Mouse (Mus musculus): Measurements from ENCODE around the gene Lztfl1. TPM values are rescaled to one million over a fixed set of nuclear protein-coding genes. Genes with fewer than 3 reads are reported as not detected.

Lztfl1 gene
- 6.5 and 9.7 TPM in 2 replicates for total RNA-seq (2014; rRNA removed)
- polyA plus RNA-seq (2012; rRNA removed), result 0.80 and 1.8 TPM in 2 replicates

DNA sequence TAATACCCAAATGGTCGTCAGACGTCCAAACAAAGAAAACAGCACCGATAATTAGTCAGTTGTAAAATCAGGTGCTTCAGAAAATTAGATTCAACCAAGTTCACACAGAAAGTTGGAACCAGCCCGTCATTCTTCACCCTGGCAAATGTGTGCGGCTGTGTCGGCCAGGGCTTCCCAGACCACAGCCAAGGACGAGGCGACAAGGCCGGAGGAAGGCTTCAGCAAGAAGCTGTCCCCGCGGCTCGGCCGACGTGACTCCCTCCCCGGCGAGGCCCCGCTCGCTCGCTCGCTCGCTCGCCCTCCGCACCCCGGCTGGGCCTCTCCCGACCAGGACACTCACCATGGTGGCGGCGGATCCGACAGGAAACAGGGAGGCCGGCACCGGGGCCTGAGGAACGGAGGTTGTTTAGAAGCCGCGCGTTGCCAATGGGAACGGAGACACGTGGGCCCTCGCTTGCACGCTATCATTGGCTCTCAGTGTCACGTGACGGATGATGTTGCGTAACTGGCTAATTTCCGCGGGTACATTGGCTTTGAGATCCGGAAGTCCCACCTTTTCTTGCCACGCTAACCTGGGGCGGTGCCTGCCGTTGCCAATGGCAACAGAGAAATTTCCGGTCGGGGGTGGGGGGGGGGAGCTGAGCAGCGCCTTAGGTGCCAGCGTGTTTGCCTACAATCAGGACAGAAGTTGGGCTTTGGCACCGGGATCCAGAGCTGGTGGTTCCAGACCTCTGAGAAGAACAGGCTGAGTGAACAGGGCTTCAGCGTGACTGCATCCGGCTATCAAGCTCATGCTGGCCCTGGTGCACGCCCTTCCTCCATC is at the start of gene Lztfl1:
Gene Lztfl1, minus strand, starts transcription at position 512 of the 823 bp plus-strand sequence.
- DNase-seq (ENCODE audit: extremely low read depth, low read depth, low spot score), result peak; percentile 96
- peak within 1 kb of the TSS; percentile 88 for H3K4me3 ChIP-seq (ENCODE audit: insufficient read depth, low read depth, low read length)
- WGBS, result 1% methylated on average over 55 of the region's 55 CpGs
- TF ChIP-seq POLR2A (IDR thresholded peaks at IDR 0.05; ENCODE audit: extremely low read depth, insufficient read depth, low read length), result no peak
- no peak for TF ChIP-seq CTCF (IDR thresholded peaks at IDR 0.05; ENCODE audit: low read depth, low read length)
- H3K4me1 ChIP-seq (ENCODE audit: control insufficient read depth, insufficient read depth, low read length), result peaks cover 4% of the 10 kb centered on the region; the same call in 1 of the 2 replicates
- no peaks in the 10 kb centered on the region for H3K27me3 ChIP-seq (ENCODE audit: control insufficient read depth, insufficient read depth, low read length)
- H3K9ac ChIP-seq (ENCODE audit: low read depth, low read length), result peak within 1 kb of the TSS; percentile 87
- H3K79me2 ChIP-seq (ENCODE audit: control insufficient read depth, insufficient read depth, low read length), result no peaks in the 10 kb centered on the region; the same call in 1 of the 2 replicates
- peak within 1 kb of the TSS; percentile 2; the same call in 1 of the 2 replicates for H3K27ac ChIP-seq (replicated peaks; ENCODE audit: insufficient read depth, low read depth, low read length)
- H3K36me3 ChIP-seq (ENCODE audit: control insufficient read depth, insufficient read depth, low read length), result peaks cover 1% of the 10 kb centered on the region; the same call in 1 of the 2 replicates

DNA sequence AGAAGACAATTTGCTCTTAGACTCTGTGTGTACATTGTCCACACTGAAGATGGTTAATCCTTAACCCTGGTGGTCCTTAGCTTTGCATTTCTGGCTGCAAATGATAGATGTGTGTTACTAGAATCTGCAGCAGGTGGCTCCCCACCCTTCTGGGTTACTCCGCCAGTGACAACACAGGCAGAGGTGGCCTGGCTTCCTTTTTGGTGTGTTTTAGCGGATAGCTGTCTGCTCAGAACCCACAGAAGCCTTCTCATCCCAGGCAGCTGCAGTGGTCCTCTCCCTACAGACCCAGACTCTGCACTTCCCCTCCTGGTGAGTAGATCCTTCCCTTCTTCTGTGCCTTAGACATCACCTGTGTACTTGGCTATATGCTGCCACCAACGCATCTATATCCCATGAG is 49.5 kb upstream of the Lztfl1 start:
- H3K79me2 ChIP-seq (ENCODE audit: control insufficient read depth, insufficient read depth, low read length), result no peaks in the 10 kb centered on the region
- peaks cover 2% of the 10 kb centered on the region; the same call in 1 of the 2 replicates for H3K36me3 ChIP-seq (ENCODE audit: control insufficient read depth, insufficient read depth, low read length)
- no peaks in the 10 kb centered on the region for H3K27me3 ChIP-seq (ENCODE audit: control insufficient read depth, insufficient read depth, low read length)
- no peak overlapping the region for H3K27ac ChIP-seq (replicated peaks; ENCODE audit: insufficient read depth, low read depth, low read length)
- H3K4me3 ChIP-seq (ENCODE audit: insufficient read depth, low read depth, low read length), result no peak overlapping the region
- TF ChIP-seq CTCF (IDR thresholded peaks at IDR 0.05; ENCODE audit: low read depth, low read length) (no peak), POLR2A (IDR thresholded peaks at IDR 0.05; ENCODE audit: extremely low read depth, insufficient read depth, low read length) (no peak)
- no peak for DNase-seq (ENCODE audit: extremely low read depth, low read depth, low spot score)
- WGBS, result 87% methylated on average over 3 of the region's 3 CpGs
- no peak overlapping the region for H3K9ac ChIP-seq (ENCODE audit: low read depth, low read length)
- H3K4me1 ChIP-seq (ENCODE audit: control insufficient read depth, insufficient read depth, low read length), result no peaks in the 10 kb centered on the region

DNA sequence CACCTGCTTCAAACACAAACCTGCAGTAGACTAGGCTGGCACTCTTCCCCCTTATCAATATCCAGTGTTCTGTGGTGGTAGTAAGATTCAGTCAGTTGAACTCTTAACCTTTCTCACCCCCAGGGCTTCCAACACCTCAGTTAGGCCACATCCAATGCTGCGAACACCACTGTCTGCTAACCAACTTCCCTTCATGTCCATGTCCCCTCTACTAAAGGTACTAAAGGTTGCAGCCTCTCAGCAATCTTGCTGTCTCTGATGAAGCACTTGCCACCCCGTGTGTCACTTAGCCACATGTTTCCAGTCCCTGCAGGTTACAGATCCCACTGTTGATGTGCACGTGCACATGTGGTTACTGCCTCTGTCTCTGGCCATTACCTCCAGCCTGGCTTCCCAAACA is 46.3 kb upstream of the Lztfl1 start:
- WGBS, result 87% methylated on average over 3 of the region's 3 CpGs
- H3K4me1 ChIP-seq (ENCODE audit: control insufficient read depth, insufficient read depth, low read length), result no peaks in the 10 kb centered on the region
- H3K9ac ChIP-seq (ENCODE audit: low read depth, low read length), result no peak overlapping the region
- no peak for TF ChIP-seq POLR2A (IDR thresholded peaks at IDR 0.05; ENCODE audit: extremely low read depth, insufficient read depth, low read length)
- H3K36me3 ChIP-seq (ENCODE audit: control insufficient read depth, insufficient read depth, low read length), result no peaks in the 10 kb centered on the region
- H3K79me2 ChIP-seq (ENCODE audit: control insufficient read depth, insufficient read depth, low read length), result no peaks in the 10 kb centered on the region
- H3K27ac ChIP-seq (replicated peaks; ENCODE audit: insufficient read depth, low read depth, low read length), result no peak overlapping the region
- no peak overlapping the region for H3K4me3 ChIP-seq (ENCODE audit: insufficient read depth, low read depth, low read length)
- DNase-seq (ENCODE audit: extremely low read depth, low read depth, low spot score), result no peak
- H3K27me3 ChIP-seq (ENCODE audit: control insufficient read depth, insufficient read depth, low read length), result no peaks in the 10 kb centered on the region

DNA sequence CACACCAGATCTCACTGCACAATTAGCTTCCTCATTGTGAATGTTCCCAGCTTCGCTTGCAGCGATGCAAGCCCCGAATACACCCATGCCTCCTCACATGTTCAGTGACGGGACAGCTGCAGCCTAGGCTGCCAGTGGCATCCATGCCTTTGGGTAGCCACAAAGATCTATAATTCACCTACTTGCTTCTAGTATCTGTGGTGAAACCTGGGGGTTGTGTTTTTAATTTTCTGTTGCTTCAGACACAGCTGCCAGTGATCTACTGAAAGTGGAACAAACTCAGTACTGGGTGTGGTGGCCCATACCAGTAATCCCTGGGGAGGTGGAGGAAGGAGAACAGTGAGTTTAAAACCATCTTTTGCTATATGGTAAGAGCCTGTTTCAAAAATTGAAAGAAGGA is 45.4 kb upstream of the Lztfl1 start:
- WGBS, result 89% methylated on average over 4 of the region's 4 CpGs
- Histone ChIP-seq H3K27me3 (ENCODE audit: control insufficient read depth, insufficient read depth, low read length) (no peaks in the 10 kb centered on the region), H3K4me1 (ENCODE audit: control insufficient read depth, insufficient read depth, low read length) (no peaks in the 10 kb centered on the region), H3K79me2 (ENCODE audit: control insufficient read depth, insufficient read depth, low read length) (no peaks in the 10 kb centered on the region), H3K9ac (ENCODE audit: low read depth, low read length) (no peak overlapping the region), H3K36me3 (ENCODE audit: control insufficient read depth, insufficient read depth, low read length) (no peaks in the 10 kb centered on the region), H3K27ac (replicated peaks; ENCODE audit: insufficient read depth, low read depth, low read length) (no peak overlapping the region), H3K4me3 (ENCODE audit: insufficient read depth, low read depth, low read length) (no peak overlapping the region)
- no peak for DNase-seq (ENCODE audit: extremely low read depth, low read depth, low spot score)
- TF ChIP-seq CTCF (IDR thresholded peaks at IDR 0.05; ENCODE audit: low read depth, low read length) (no peak), POLR2A (IDR thresholded peaks at IDR 0.05; ENCODE audit: extremely low read depth, insufficient read depth, low read length) (no peak)

DNA sequence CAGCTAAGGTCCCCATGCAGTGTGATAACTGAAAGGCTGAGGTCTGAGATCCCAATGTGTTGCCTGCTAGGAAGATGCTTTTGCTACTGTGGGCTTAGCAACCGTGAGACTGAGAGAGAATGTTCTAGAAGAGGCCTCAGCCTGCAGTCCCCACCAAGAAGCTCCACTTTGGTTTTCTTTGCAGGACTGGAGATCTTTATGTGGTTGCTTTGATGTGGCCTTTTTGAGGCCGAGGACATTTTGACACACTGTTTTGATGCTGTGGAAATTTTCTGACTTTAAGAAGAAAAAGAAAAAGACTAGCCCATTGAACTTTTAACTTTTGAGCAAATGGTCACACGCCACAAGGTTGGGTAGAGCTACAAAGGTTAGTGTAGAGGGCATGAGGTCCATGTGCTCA is 43.3 kb upstream of the Lztfl1 start:
- TF ChIP-seq POLR2A (IDR thresholded peaks at IDR 0.05; ENCODE audit: extremely low read depth, insufficient read depth, low read length), result no peak
- TF ChIP-seq CTCF (IDR thresholded peaks at IDR 0.05; ENCODE audit: low read depth, low read length), result no peak
- Histone ChIP-seq H3K4me3 (ENCODE audit: insufficient read depth, low read depth, low read length) (no peak overlapping the region), H3K36me3 (ENCODE audit: control insufficient read depth, insufficient read depth, low read length) (no peaks in the 10 kb centered on the region), H3K27me3 (ENCODE audit: control insufficient read depth, insufficient read depth, low read length) (no peaks in the 10 kb centered on the region), H3K79me2 (ENCODE audit: control insufficient read depth, insufficient read depth, low read length) (no peaks in the 10 kb centered on the region), H3K9ac (ENCODE audit: low read depth, low read length) (no peak overlapping the region), H3K4me1 (ENCODE audit: control insufficient read depth, insufficient read depth, low read length) (no peaks in the 10 kb centered on the region), H3K27ac (replicated peaks; ENCODE audit: insufficient read depth, low read depth, low read length) (no peak overlapping the region)
- DNase-seq (ENCODE audit: extremely low read depth, low read depth, low spot score), result no peak
- WGBS, result 86% methylated on average over 3 of the region's 3 CpGs

DNA sequence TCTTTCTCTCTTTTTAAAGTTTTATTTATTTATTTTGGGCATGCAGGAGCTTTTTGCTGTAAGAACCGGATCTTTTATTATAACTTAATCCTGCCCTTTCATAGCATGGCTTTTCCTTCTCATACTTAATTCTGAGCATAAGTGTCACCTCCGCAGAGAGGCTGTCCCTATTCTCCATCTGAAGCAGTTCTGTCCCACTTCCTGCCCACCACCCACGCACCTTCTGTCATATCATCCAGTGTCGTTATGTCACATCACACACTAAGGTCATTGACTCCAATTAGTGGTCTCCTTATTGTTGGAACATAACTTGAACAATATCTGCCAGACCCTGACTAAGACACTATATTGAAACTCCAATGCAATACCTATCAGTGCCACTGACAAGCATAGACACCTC is 41.1 kb upstream of the Lztfl1 start:
- no peaks in the 10 kb centered on the region for H3K4me1 ChIP-seq (ENCODE audit: control insufficient read depth, insufficient read depth, low read length)

More for the DNA sequence above, 41.1 kb upstream of the Lztfl1 start:
- Histone ChIP-seq H3K4me3 (ENCODE audit: insufficient read depth, low read depth, low read length) (no peak overlapping the region), H3K9ac (ENCODE audit: low read depth, low read length) (no peak overlapping the region), H3K27ac (replicated peaks; ENCODE audit: insufficient read depth, low read depth, low read length) (no peak overlapping the region), H3K27me3 (ENCODE audit: control insufficient read depth, insufficient read depth, low read length) (no peaks in the 10 kb centered on the region), H3K36me3 (ENCODE audit: control insufficient read depth, insufficient read depth, low read length) (no peaks in the 10 kb centered on the region), H3K79me2 (ENCODE audit: control insufficient read depth, insufficient read depth, low read length) (no peaks in the 10 kb centered on the region)
- TF ChIP-seq CTCF (IDR thresholded peaks at IDR 0.05; ENCODE audit: low read depth, low read length), result no peak
- TF ChIP-seq POLR2A (IDR thresholded peaks at IDR 0.05; ENCODE audit: extremely low read depth, insufficient read depth, low read length), result no peak
- no peak for DNase-seq (ENCODE audit: extremely low read depth, low read depth, low spot score)
- 77% methylated on average over 4 of the region's 4 CpGs for WGBS
